Mouse (Mus musculus) CH12F3 (cell line): ENCODE data around the gene Ano6.

Source experiments
- in situ Hi-C: fragments of 300-500 bp; cut with MboI; formaldehyde crosslinking; loops from 2 replicates; pipeline ENCODE4 v1.14.3; 2020; ENCODE audit warnings: low sequenced_read_pairs

Ano6 gene

DNA sequence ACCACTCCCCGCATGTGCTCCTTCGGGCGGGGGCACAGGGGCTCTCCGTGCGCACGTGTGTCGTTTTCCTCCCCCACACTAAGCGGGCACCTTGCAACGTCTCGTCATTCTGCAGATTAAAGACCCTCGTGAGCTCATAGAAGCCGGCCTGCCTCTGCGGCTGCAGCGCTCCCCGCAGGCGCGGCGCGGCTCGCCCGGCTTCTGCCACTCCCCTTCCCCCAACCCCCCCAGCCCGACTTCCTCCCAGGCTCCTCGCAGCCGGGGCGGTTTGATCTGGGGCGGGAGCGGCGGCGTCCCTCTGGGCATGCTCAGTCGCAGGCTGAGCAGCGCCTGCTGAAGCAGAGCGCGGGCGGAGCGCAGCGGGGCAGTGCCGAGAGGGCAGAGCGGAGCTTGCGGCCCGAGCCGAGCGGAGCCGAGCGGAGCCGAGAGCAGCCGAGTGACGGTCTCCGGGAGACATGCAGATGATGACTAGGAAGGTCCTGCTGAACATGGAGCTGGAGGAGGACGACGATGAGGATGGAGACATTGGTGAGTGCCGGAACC, at the start of gene Ano6:
Ano6 (plus strand) TSS at position 315 of the 543 bp plus-strand sequence.
- in situ Hi-C loops = loop anchor here (25.0 kb wide), 1 partner anchor 497 kb away; the partner anchor contains the start of gene Arid2

GRCm38 (mm10) chr15:95742955-95743354, 47.7 kb upstream of the Ano6 start:
- in situ Hi-C loops = no loop called here

DNA sequence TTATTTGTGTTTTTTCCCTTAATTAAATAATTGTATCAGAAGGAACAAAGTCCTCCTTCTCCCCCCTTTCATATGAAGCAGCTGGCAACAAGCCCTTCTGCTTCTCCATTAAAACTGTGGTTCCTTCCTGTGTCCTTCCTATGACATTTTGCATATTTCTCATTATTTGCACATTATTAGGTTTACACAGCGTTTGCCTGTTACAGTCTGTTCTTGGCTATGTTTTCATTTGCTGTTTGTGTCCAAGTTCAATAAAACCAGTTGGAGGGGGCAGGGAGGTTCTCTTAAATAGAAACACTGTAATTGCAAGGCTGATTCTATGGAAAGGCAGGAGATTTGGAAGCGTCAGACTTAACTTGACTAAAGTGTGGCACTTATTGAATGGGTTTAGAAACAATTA, 46.8 kb upstream of the Ano6 start:
- in situ Hi-C loops = no loop called here

DNA sequence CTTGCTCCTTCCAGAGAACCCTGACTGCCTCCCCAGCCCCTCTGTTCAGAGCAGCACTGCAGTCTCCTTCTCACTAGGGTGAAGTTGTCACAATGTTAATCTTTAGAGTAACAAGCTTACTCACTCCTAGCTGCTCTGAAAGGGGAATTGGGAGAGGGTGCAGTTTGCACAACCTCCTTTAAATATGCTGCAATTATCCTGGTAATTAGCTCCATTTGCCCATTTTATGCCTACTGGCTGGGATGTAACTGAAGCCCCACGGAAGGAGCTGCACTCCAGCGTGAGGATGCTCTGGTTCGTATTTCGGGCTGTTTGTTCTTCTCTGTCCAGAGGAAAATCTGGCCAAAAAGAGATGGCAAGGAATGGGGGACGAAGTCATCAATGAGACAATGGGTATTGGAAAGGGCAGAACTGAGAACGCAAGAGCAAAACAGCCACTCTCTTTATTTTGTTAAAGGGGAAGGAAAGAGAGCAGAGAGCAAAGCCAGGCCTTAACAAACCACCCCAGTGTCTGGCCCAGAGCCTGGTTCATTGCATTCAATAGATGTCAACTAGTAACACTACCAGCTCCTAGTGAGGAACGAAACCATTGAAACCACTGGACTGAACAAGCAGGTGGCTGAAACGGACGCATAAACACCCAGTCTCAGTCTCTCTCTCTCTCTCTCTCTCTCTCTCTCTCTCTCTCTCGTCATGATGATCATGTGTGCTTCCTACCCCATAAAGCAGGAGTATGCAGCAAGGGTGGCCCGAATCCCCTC, 45.1 kb upstream of the Ano6 start:
- in situ Hi-C loops = no loop called here

- in situ Hi-C loops = no loop called here
Measured at GRCm38 (mm10) chr15:95746513-95746912, 44.1 kb upstream of the Ano6 start.

DNA sequence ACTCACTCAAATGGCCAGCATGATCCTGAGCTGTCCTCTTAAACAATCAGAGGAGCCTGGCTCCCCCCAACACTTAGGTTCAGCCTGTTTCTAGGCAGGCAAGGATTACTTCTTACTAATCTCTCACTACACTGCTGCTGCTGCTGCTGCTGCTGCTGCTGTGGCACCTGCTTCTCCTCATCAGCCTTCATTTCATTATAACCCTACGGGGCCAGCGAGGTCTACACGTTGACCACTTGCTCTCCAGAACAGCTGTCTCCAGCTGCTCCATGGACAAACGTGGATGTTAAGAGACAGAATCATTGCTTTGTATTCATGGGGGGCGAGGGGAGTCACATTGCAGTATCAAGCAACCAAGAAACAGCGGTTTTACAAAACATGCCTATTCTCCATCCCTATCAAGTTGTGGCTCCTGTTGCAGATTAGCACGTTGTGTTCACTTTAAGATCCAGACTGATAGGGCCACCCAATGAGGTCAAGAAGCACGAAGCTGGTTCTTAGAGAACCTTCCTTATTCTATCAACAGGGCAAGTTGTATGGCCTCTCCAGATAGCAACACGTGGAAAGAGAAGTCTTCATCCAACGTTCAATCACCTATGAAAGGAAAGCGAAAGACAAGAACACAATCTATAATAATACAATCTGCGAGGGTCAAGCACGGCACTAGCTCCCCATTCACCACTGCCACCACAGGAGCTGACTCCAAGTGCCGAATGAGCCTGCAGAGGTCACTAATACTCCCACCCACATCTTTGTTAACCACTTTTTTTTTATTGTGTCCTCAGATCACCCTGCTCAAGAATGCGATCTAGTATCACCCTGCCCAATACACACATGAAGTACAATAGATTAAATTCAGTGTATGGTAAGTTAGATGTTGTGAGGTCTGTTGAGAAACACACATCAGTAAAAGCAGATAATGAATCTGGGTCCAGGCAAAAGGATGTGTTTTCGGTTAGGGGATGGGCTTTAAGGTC, 43.4 kb upstream of the Ano6 start:
- in situ Hi-C loops = no loop called here

DNA sequence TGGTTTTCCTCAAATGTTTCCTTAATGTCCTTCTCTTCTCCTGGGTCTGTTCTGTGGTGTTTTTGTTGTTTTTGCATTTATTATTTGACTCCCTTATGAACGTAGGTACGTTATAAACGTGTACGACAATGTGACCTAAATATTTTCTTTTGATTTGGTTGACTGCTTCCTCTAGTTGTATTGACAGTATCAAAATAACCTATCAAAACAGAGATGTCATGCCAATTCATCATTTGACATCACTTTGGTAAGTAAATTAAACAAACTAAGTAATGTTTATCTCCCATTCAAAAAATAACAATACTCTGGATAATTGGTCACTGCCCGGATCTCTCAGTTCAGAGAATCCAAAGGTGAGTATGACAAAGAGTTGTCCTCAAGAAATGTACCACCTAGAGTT, 41.4 kb upstream of the Ano6 start:
- in situ Hi-C loops = no loop called here

DNA sequence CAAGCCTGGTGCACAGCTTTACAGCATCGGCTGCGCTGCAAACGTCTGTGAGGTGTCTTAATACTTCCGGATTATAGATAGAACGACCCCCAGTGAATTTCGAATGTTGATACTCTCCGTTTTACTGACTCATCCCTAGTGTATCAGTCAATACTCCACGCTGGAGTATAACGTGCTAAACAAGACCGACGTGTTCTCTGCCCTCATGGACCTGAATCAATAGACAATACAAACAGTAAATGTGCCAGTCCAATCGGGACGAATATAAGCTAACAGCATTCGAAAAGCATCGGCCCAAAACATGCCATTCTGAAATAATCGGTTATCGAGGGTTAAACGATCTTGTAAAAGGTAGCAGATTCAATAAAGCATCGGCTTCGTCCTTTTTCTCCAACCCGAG, 40.6 kb upstream of the Ano6 start:
- in situ Hi-C loops = no loop called here

- in situ Hi-C loops = no loop called here
Measured at GRCm38 (mm10) chr15:95751832-95752676, 38.6 kb upstream of the Ano6 start.

DNA sequence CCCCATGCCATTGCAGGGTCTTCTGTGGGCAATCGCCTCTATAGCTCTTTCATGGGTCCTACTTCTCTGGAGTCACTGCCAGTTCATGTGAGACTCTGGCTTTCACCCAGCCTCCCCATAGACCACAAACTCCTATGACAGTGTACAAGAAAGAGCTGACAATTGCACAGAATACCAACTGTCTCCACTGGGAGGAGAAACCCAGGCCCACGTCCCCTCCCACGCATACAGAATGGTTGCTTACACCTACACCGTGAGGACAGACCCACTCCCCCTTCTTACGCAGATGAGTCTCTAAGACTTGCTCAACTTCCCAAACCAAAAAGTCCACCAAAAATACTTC, 38.0 kb upstream of the Ano6 start:
- in situ Hi-C loops = no loop called here

DNA sequence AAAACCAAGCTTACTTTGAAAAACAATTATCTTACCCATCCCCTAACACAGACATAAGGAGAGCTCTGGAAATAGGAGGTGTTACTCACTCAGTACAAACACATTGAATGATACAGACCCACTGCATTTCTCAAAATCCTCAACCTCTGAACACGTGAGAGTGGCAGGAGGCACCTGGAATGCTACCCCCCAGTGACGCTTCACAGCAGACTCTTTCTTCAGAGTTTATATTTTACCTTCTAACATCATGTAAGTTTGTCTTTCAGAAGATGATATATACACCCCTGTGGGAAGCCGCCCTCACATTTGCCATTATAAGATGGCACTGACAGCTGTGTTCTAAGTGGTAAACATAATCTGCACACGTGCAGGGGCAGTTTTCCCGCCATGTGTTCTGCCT, 37.6 kb upstream of the Ano6 start:
- in situ Hi-C loops = no loop called here

- in situ Hi-C loops = no loop called here
Measured at GRCm38 (mm10) chr15:95757169-95757568, 33.5 kb upstream of the Ano6 start.

GRCm38 (mm10) chr15:95758069-95758468, 32.6 kb upstream of the Ano6 start:
- in situ Hi-C loops = no loop called here

DNA sequence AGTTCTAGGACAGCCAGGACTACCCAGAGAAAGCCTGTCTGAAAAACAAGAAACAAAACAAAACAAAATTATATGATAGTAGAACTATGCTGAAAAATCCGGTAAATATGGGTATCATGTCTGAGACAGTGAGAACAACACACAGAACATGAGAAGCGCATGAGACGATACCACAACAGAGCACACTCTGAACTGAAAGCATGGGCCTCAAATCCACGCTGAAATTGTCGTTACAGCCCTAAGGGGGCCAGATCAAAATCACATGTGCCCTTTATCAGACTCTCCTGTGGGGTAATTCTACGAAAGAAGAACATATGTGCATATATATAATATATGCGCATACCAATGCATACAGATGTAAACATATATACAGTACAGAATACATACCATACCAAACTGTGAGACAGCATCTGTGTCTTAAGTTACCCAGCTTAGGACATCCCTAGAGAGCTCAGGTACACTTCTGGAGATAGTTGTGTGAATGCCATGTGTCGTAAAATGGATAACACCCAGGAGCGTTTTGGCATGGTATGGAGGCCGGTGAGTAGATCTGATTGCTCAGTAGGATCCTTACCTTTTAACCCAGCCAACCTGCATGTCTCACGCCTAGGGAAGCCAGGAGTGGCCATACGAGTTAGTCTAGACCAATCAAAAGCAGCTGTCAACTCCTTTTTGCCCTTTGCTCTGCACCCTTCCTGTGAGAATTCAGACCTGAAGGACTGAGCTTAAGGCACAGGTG, 31.8 kb upstream of the Ano6 start:
- in situ Hi-C loops = no loop called here

DNA sequence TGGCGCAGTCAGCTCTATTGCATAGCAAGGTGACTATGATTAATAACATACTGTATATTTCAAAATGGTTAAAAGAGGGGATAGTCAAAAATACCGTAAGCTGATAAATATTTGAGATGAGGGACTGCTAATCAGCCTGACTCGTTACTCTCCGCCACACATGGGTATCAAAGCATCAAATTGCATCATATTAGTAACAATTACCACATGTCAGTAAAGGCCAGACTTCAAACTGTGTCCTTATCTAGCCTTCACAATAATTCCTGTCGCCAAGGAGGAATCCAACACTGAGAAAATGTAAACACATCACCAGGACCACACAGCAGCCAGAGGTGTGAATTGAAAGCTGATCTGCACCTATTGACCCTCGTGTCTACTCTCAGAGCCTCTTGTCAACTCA, 30.8 kb upstream of the Ano6 start:
- in situ Hi-C loops = no loop called here

DNA sequence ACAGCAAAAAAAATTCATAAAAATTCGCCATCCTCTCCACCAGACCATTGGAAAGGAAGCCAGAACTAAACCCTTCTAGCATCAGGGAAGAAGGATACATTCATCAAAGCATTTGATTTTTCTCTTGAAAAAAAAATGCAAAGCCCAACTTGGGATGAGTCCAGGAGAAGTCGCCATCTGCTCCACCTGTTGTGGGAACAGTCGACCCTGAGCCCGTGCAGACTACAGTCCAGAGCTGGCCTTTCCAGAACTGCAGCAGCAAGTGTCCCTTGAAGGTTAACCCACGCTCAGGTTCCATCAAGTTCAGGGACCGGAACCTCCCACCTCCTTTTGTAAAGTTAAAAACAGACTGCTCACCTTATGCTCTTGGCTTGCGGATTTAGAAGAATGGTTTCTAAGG, 29.2 kb upstream of the Ano6 start:
- in situ Hi-C loops = no loop called here

- in situ Hi-C loops = no loop called here
Measured at GRCm38 (mm10) chr15:95762661-95763303, 27.9 kb upstream of the Ano6 start.

GRCm38 (mm10) chr15:95763464-95763863, 27.2 kb upstream of the Ano6 start:
- in situ Hi-C loops = no loop called here

DNA sequence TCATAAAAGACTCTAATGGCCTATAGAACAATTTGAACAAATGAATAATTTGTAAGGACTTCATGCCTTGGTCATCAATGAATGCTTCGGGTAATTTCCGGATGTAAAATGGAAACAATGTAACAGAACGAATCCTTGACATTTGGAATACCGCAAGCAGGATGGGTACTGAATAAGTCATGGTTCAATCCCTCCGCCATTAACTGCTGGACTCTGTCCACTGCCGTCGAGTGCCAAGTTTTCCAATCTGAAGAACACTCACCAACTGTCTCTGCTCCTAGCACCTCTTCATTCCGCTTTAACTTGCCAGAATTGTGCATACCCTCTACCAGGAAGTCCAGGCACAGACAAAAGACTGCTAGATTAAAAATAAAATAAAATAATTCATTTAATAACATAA, 25.4 kb upstream of the Ano6 start:
- in situ Hi-C loops = no loop called here

- in situ Hi-C loops = no loop called here
Measured at GRCm38 (mm10) chr15:95765936-95766335, 24.7 kb upstream of the Ano6 start.
